Mouse (Mus musculus): Measurements from ENCODE around the gene Ugt1a8.

- TF ChIP-seq GATA1 (IDR thresholded peaks at IDR 0.05; ENCODE audit: borderline replicate concordance, low read length), result no peak
- TF ChIP-seq CTCF (IDR thresholded peaks at IDR 0.05; ENCODE audit: low read depth, low read length), result no peak
- TF ChIP-seq TAL1 (conservative IDR thresholded peaks at IDR 0.05; ENCODE audit: low read depth, low read length), result no peak
Observed at GRCm38 (mm10) chr1:88218051-88218450, 130.4 kb downstream of the Ugt1a8 start.

Data from G1E (cell line).